Mouse (Mus musculus) thymus, postnatal 36 days (tissue): Measurements from ENCODE around the gene Pdzd2.

ENCODE experiments used
- DNase-seq, 2 experiments: peaks; one replicate each; pipeline ENCODE4 v3.0.0; 2022; ENCODE audit warnings: mixed read lengths in 2 of 2

The Pdzd2 gene

GRCm38 (mm10) chr15:12470900-12471838 is 268.6 kb downstream of the Pdzd2 start:
- no peak for DNase-seq

- DNase-seq = no peak
These were observed 271.1 kb downstream of the Pdzd2 start for GRCm38 (mm10) chr15:12468625-12469024.

- DNase-seq = no peak
These were observed 274.0 kb downstream of the Pdzd2 start for GRCm38 (mm10) chr15:12465748-12466147.

GRCm38 (mm10) chr15:12456808-12457207 is 282.9 kb downstream of the Pdzd2 start:
- no peak for DNase-seq

- DNase-seq = no peak
These were observed 286.4 kb downstream of the Pdzd2 start for GRCm38 (mm10) chr15:12453343-12453742.

GRCm38 (mm10) chr15:12452141-12452995 is 287.4 kb downstream of the Pdzd2 start:
- DNase-seq = no peak

GRCm38 (mm10) chr15:12451448-12451847 is 288.3 kb downstream of the Pdzd2 start:
- no peak for DNase-seq

- no peak for DNase-seq
These were observed 288.9 kb downstream of the Pdzd2 start for GRCm38 (mm10) chr15:12450790-12451189.

GRCm38 (mm10) chr15:12449321-12449720 is 290.4 kb downstream of the Pdzd2 start:
- DNase-seq = no peak

- no peak for DNase-seq
These were observed 292.7 kb downstream of the Pdzd2 start for GRCm38 (mm10) chr15:12447021-12447434.

- no peak for DNase-seq
These were observed 295.2 kb downstream of the Pdzd2 start for GRCm38 (mm10) chr15:12444551-12444950.

GRCm38 (mm10) chr15:12439351-12439751 is 300.4 kb downstream of the Pdzd2 start:
- DNase-seq = no peak

GRCm38 (mm10) chr15:12438691-12439090 is 301.0 kb downstream of the Pdzd2 start:
- no peak for DNase-seq

- DNase-seq = no peak
These were observed 301.6 kb downstream of the Pdzd2 start for GRCm38 (mm10) chr15:12438081-12438480.

GRCm38 (mm10) chr15:12435910-12436309 is 303.8 kb downstream of the Pdzd2 start:
- peak; percentile 67 to 74 for DNase-seq

GRCm38 (mm10) chr15:12433893-12434599 is 305.7 kb downstream of the Pdzd2 start:
- no peak for DNase-seq

GRCm38 (mm10) chr15:12432879-12433278 is 306.8 kb downstream of the Pdzd2 start:
- DNase-seq = no peak

GRCm38 (mm10) chr15:12432320-12432719 is 307.4 kb downstream of the Pdzd2 start:
- no peak for DNase-seq

GRCm38 (mm10) chr15:12431684-12432083 is 308.0 kb downstream of the Pdzd2 start:
- no peak for DNase-seq

- DNase-seq = no peak
These were observed 308.5 kb downstream of the Pdzd2 start for GRCm38 (mm10) chr15:12431188-12431587.

GRCm38 (mm10) chr15:12430670-12431069 is 309.1 kb downstream of the Pdzd2 start:
- no peak for DNase-seq

GRCm38 (mm10) chr15:12429572-12430431 is 309.9 kb downstream of the Pdzd2 start:
- DNase-seq = no peak
